Mouse (Mus musculus) cortical plate, adult 2 months (tissue): Measurements from ENCODE around the gene Med20.

Experiments used
- CTCF ChIP-seq: fragments of 200-500 bp; IDR thresholded peaks from 2 replicates; pipeline ENCODE4 v1.5.1; 2011; ENCODE audit warnings: mild to moderate bottlenecking, control low read depth, low read length; ENCODE audit not compliant: insufficient read depth; ENCODE audit errors: extremely low read depth
- POLR2A ChIP-seq: fragments of 200-500 bp; IDR thresholded peaks from 2 replicates; pipeline ENCODE4 v1.6.1; 2011; ENCODE audit warnings: mild to moderate bottlenecking, low read length, control low read depth; ENCODE audit not compliant: insufficient read depth; ENCODE audit errors: extremely low read depth

DNA sequence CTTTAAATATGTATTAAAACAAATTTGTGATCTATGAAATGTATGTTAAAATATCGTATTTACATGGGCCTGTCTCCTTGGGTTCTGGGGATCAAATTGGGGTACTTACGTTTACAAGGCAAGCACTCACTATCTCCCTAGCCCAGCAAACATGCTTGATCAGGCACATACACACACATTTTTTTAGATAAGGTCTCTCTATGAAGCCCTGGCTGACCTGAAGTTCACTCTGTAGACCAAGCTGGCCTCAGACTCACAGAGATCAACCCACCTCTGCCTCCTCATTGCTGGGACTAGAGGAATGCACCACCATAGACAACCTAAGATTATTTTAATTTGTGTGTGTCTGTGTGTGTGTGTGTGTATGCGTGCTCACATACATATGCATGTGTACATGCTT is 43.0 kb upstream of the Med20 start:
- TF ChIP-seq POLR2A (no peak), CTCF (no peak)
